Mouse (Mus musculus) embryonic facial prominence, embryonic 12.5 days (tissue): ENCODE data around the gene Fam19a2. TPM values are rescaled to one million over a fixed set of nuclear protein-coding genes. Genes with fewer than 3 reads are reported as not detected.

Source experiments
- ATAC-seq: fragments of 200-750 bp; cut with Nextera tagmentation; 2 replicates; pipeline ENCODE4 v1.8.0; 2017; ENCODE audit not compliant: insufficient number of reproducible peaks, insufficient read depth, low FRiP score, low TSS enrichment
- H3K27ac ChIP-seq: fragments of 300-500 bp; sonication (generic); 2 replicates; pipeline ENCODE4 v1.5.1; 2016; ENCODE audit warnings: mild to moderate bottlenecking
- H3K27me3 ChIP-seq: fragments of 300-500 bp; sonication (generic); 2 replicates; pipeline ENCODE4 v1.6.1; 2016; ENCODE audit warnings: mild to moderate bottlenecking, moderate library complexity
- H3K36me3 ChIP-seq: fragments of 300-500 bp; sonication (generic); 2 replicates; pipeline ENCODE4 v1.6.1; 2016; ENCODE audit warnings: mild to moderate bottlenecking
- H3K4me1 ChIP-seq: fragments of 300-500 bp; sonication (generic); 2 replicates; pipeline ENCODE4 v1.6.1; 2016
- H3K4me2 ChIP-seq: fragments of 300-500 bp; sonication (generic); replicated peaks from 2 replicates; pipeline ENCODE4 v1.6.1; 2016; ENCODE audit warnings: mild to moderate bottlenecking, moderate library complexity
- H3K4me3 ChIP-seq: fragments of 300-500 bp; sonication (generic); 2 replicates; pipeline ENCODE4 v1.5.1; 2016; ENCODE audit warnings: mild to moderate bottlenecking
- H3K9ac ChIP-seq: fragments of 300-500 bp; sonication (generic); 2 replicates; pipeline ENCODE4 v1.6.1; 2016; ENCODE audit warnings: mild to moderate bottlenecking, moderate library complexity
- H3K9me3 ChIP-seq: fragments of 300-500 bp; sonication (generic); 2 replicates; pipeline ENCODE4 v1.6.1; 2016; ENCODE audit warnings: mild to moderate bottlenecking, moderate library complexity
- WGBS: fragments of 180-500 bp; shearing (Covaris S2); methylation state at CpG from one replicate; pipeline ENCODE4 v1.1.7; 2016; 5-methylcytosine and 5-hydroxymethylcytosine counted together
- polyA plus RNA-seq: library from polyadenylated mRNA; unstranded; fragments of >200 nt; fragmentation: Nextera tagmentation; extraction: Ambion mirVana; gene quantifications from 2 replicates; pipeline ENCODE4 v1.2.1, GENCODE M21; 2016

The Fam19a2 gene
- polyA plus RNA-seq, 1 experiment from 2014 or later = 11.0 TPM

- WGBS = 77% methylated on average over 1 of the region's 1 CpGs
Measured at GRCm38 (mm10) chr10:123456800-123457199, 193.0 kb downstream of the Fam19a2 start.

GRCm38 (mm10) chr10:123460466-123460865 lies 196.7 kb downstream of the Fam19a2 start:
- Histone ChIP-seq H3K36me3 (no peaks in the 10 kb centered on the region), H3K9me3 (no peaks in the 10 kb centered on the region), H3K27ac (no peak overlapping the region), H3K4me2 (no peak overlapping the region), H3K4me3 (no peak overlapping the region), H3K4me1 (no peaks in the 10 kb centered on the region), H3K9ac (no peak overlapping the region), H3K27me3 (no peaks in the 10 kb centered on the region)
- ATAC-seq = no peak
- 65% methylated on average over 5 of the region's 5 CpGs for WGBS

More at GRCm38 (mm10) chr10:123456800-123457199, 193.0 kb downstream of the Fam19a2 start:
- Histone ChIP-seq H3K9ac (no peak overlapping the region), H3K9me3 (no peaks in the 10 kb centered on the region), H3K27me3 (no peaks in the 10 kb centered on the region), H3K36me3 (no peaks in the 10 kb centered on the region), H3K4me2 (no peak overlapping the region), H3K27ac (no peak overlapping the region), H3K4me1 (no peaks in the 10 kb centered on the region), H3K4me3 (no peak overlapping the region)
- no peak for ATAC-seq

GRCm38 (mm10) chr10:123462305-123462704 lies 198.5 kb downstream of the Fam19a2 start:
- ATAC-seq = no peak
- H3K4me3 ChIP-seq = no peak overlapping the region
- H3K9me3 ChIP-seq = 0 out of 2 replicates have a peak, but pooled peaks cover 3% of the 10 kb centered on the region
- H3K4me1 ChIP-seq = no peaks in the 10 kb centered on the region
- no peak overlapping the region for H3K9ac ChIP-seq
- H3K27me3 ChIP-seq = no peaks in the 10 kb centered on the region
- whole genome bisulfite sequencing = 87% methylated on average over 3 of the region's 3 CpGs
- no peak overlapping the region for H3K4me2 ChIP-seq
- no peaks in the 10 kb centered on the region for H3K36me3 ChIP-seq
- H3K27ac ChIP-seq = no peak overlapping the region

GRCm38 (mm10) chr10:123514749-123515148 lies 251.0 kb downstream of the Fam19a2 start:
- Histone ChIP-seq H3K27me3 (no peaks in the 10 kb centered on the region), H3K4me2 (no peak overlapping the region), H3K27ac (no peak overlapping the region), H3K4me1 (no peaks in the 10 kb centered on the region), H3K9ac (no peak overlapping the region), H3K9me3 (no peaks in the 10 kb centered on the region), H3K36me3 (no peaks in the 10 kb centered on the region), H3K4me3 (no peak overlapping the region)
- WGBS = 77% methylated on average over 3 of the region's 3 CpGs
- no peak for ATAC-seq

GRCm38 (mm10) chr10:123520613-123521012 lies 256.8 kb downstream of the Fam19a2 start:
- Histone ChIP-seq H3K4me2 (no peak overlapping the region), H3K27ac (no peak overlapping the region), H3K9me3 (peaks cover 9% of the 10 kb centered on the region; the same call in 1 of the 2 replicates), H3K9ac (no peak overlapping the region), H3K4me1 (no peaks in the 10 kb centered on the region), H3K4me3 (no peak overlapping the region), H3K27me3 (no peaks in the 10 kb centered on the region), H3K36me3 (no peaks in the 10 kb centered on the region)
- WGBS = 75% methylated on average over 2 of the region's 2 CpGs
- no peak for ATAC-seq

- 92% methylated on average over 6 of the region's 6 CpGs for WGBS
Measured at GRCm38 (mm10) chr10:123521203-123521602, 257.4 kb downstream of the Fam19a2 start.

GRCm38 (mm10) chr10:123525424-123525823 lies 261.6 kb downstream of the Fam19a2 start:
- no peak for ATAC-seq
- no peaks in the 10 kb centered on the region for H3K27me3 ChIP-seq
- WGBS = 51% methylated on average over 5 of the region's 5 CpGs
- H3K36me3 ChIP-seq = no peaks in the 10 kb centered on the region
- H3K9me3 ChIP-seq = peaks cover 9% of the 10 kb centered on the region; the same call in 1 of the 2 replicates
- no peak overlapping the region for H3K9ac ChIP-seq
- H3K27ac ChIP-seq = no peak overlapping the region
- no peak overlapping the region for H3K4me3 ChIP-seq
- H3K4me2 ChIP-seq = no peak overlapping the region
- peaks cover 4% of the 10 kb centered on the region; the same call in 1 of the 2 replicates for H3K4me1 ChIP-seq

More at GRCm38 (mm10) chr10:123521203-123521602, 257.4 kb downstream of the Fam19a2 start:
- no peaks in the 10 kb centered on the region for H3K27me3 ChIP-seq
- H3K9me3 ChIP-seq = peaks cover 9% of the 10 kb centered on the region; the same call in 1 of the 2 replicates
- H3K9ac ChIP-seq = no peak overlapping the region
- H3K4me1 ChIP-seq = peaks cover 3% of the 10 kb centered on the region; the same call in 1 of the 2 replicates
- no peak overlapping the region for H3K4me3 ChIP-seq
- H3K36me3 ChIP-seq = no peaks in the 10 kb centered on the region
- no peak overlapping the region for H3K27ac ChIP-seq
- ATAC-seq = no peak
- no peak overlapping the region for H3K4me2 ChIP-seq

- H3K4me3 ChIP-seq = no peak overlapping the region
- no peaks in the 10 kb centered on the region for H3K27me3 ChIP-seq
- peaks cover 4% of the 10 kb centered on the region; the same call in 1 of the 2 replicates for H3K4me1 ChIP-seq
- no peak overlapping the region for H3K9ac ChIP-seq
- H3K27ac ChIP-seq = no peak overlapping the region
- no peaks in the 10 kb centered on the region for H3K36me3 ChIP-seq
- H3K4me2 ChIP-seq = no peak overlapping the region
- no peak for ATAC-seq
- H3K9me3 ChIP-seq = peaks cover 9% of the 10 kb centered on the region; the same call in 1 of the 2 replicates
- 54% methylated on average over 3 of the region's 3 CpGs for WGBS
Measured at GRCm38 (mm10) chr10:123526059-123526458, 262.3 kb downstream of the Fam19a2 start.

GRCm38 (mm10) chr10:123536143-123536542 lies 272.3 kb downstream of the Fam19a2 start:
- ATAC-seq = no peak

GRCm38 (mm10) chr10:123548391-123548790 lies 284.6 kb downstream of the Fam19a2 start:
- H3K4me2 ChIP-seq = no peak overlapping the region
- no peaks in the 10 kb centered on the region for H3K9me3 ChIP-seq
- H3K9ac ChIP-seq = no peak overlapping the region
- WGBS = 68% methylated on average over 6 of the region's 6 CpGs
- no peak overlapping the region for H3K4me3 ChIP-seq
- H3K36me3 ChIP-seq = no peaks in the 10 kb centered on the region
- no peak for ATAC-seq
- H3K4me1 ChIP-seq = no peaks in the 10 kb centered on the region
- no peak overlapping the region for H3K27ac ChIP-seq
- no peaks in the 10 kb centered on the region for H3K27me3 ChIP-seq

More at GRCm38 (mm10) chr10:123536143-123536542, 272.3 kb downstream of the Fam19a2 start:
- Histone ChIP-seq H3K4me1 (no peaks in the 10 kb centered on the region), H3K27me3 (no peaks in the 10 kb centered on the region), H3K27ac (no peak overlapping the region), H3K4me3 (no peak overlapping the region), H3K36me3 (no peaks in the 10 kb centered on the region), H3K9ac (no peak overlapping the region), H3K4me2 (no peak overlapping the region), H3K9me3 (no peaks in the 10 kb centered on the region)
- WGBS = 72% methylated on average over 4 of the region's 4 CpGs

GRCm38 (mm10) chr10:123567677-123568076 lies 303.9 kb downstream of the Fam19a2 start:
- peaks cover 25% of the 10 kb centered on the region; the same call in 1 of the 2 replicates for H3K4me1 ChIP-seq
- no peak overlapping the region for H3K9ac ChIP-seq
- H3K27ac ChIP-seq = no peak overlapping the region
- H3K27me3 ChIP-seq = no peaks in the 10 kb centered on the region
- H3K36me3 ChIP-seq = no peaks in the 10 kb centered on the region
- no peak overlapping the region for H3K4me3 ChIP-seq
- 55% methylated on average over 1 of the region's 1 CpGs for WGBS
- H3K9me3 ChIP-seq = no peaks in the 10 kb centered on the region
- no peak for ATAC-seq
- no peak overlapping the region for H3K4me2 ChIP-seq

- Histone ChIP-seq H3K27ac (no peak overlapping the region), H3K9ac (no peak overlapping the region), H3K4me1 (peaks cover 29% of the 10 kb centered on the region; the same call in 1 of the 2 replicates), H3K27me3 (no peaks in the 10 kb centered on the region), H3K4me2 (no peak overlapping the region), H3K36me3 (no peaks in the 10 kb centered on the region), H3K4me3 (no peak overlapping the region), H3K9me3 (no peaks in the 10 kb centered on the region)
- 40% methylated on average over 10 of the region's 10 CpGs for WGBS
- no peak for ATAC-seq
Measured at GRCm38 (mm10) chr10:123570616-123571188, 306.9 kb downstream of the Fam19a2 start.
